Mouse (Mus musculus) macrophage (primary cell): Measurements from ENCODE around the gene Gm49387. TPM values are rescaled to one million over a fixed set of nuclear protein-coding genes. Genes with fewer than 3 reads are reported as not detected.

Experiments used
- H3K27ac ChIP-seq: fragments of 350-480 bp; formaldehyde crosslinking; 2 replicates; pipeline ENCODE4 v1.9.0; 2021
- H3K36me3 ChIP-seq: fragments of 350-480 bp; formaldehyde crosslinking; 2 replicates; pipeline ENCODE4 v1.9.0; 2021; ENCODE audit errors: inconsistent target
- H3K4me3 ChIP-seq: fragments of 350-480 bp; formaldehyde crosslinking; 2 replicates; pipeline ENCODE4 v1.9.0; 2021; ENCODE audit errors: inconsistent target
- H3K79me2 ChIP-seq: fragments of 350-480 bp; formaldehyde crosslinking; 2 replicates; pipeline ENCODE4 v1.9.0; 2021; ENCODE audit errors: inconsistent target
- WGBS: methylation state at CpG from one replicate; pipeline ENCODE4 v1.1.7; 2026; ENCODE audit warnings: inconsistent platforms; ENCODE audit not compliant: missing documents; 5-methylcytosine and 5-hydroxymethylcytosine counted together
- polyA plus RNA-seq: library from polyadenylated mRNA; stranded (reverse); fragments of 250-400 nt; gene quantifications from 3 replicates; pipeline ENCODE4 v1.2.4, GENCODE M21; 2018; ENCODE audit warnings: inconsistent platforms

The Gm49387 gene
- polyA plus RNA-seq, 1 experiment from 2014 or later: not detected

- 100% methylated on average over 3 of the region's 3 CpGs for WGBS
Observed at GRCm38 (mm10) chr14:31591243-31591642, 49.4 kb downstream of the Gm49387 start, which contains the start of gene Colq. Colq (minus strand) TSS chr14:31591343.

GRCm38 (mm10) chr14:31586451-31586850, 54.2 kb downstream of the Gm49387 start:
- Histone ChIP-seq H3K4me3 (no peak overlapping the region), H3K36me3 (no peaks in the 10 kb centered on the region), H3K27ac (no peak overlapping the region), H3K79me2 (no peaks in the 10 kb centered on the region)
- WGBS: 89% methylated on average over 8 of the region's 8 CpGs

More at GRCm38 (mm10) chr14:31591243-31591642, 49.4 kb downstream of the Gm49387 start, which contains the start of gene Colq:
- Histone ChIP-seq H3K36me3 (no peaks in the 10 kb centered on the region), H3K4me3 (no peak within 1 kb of the TSS), H3K79me2 (no peaks in the 10 kb centered on the region), H3K27ac (no peak within 1 kb of the TSS)

- Histone ChIP-seq H3K79me2 (no peaks in the 10 kb centered on the region), H3K4me3 (no peak overlapping the region), H3K36me3 (no peaks in the 10 kb centered on the region), H3K27ac (no peak overlapping the region)
- 44% methylated on average over 5 of the region's 9 CpGs for WGBS
Observed at GRCm38 (mm10) chr14:31583082-31583481, 57.6 kb downstream of the Gm49387 start.

GRCm38 (mm10) chr14:31577966-31578735, 62.5 kb downstream of the Gm49387 start:
- Histone ChIP-seq H3K4me3 (no peak overlapping the region), H3K27ac (no peak overlapping the region), H3K36me3 (no peaks in the 10 kb centered on the region), H3K79me2 (no peaks in the 10 kb centered on the region)
- 87% methylated on average over 9 of the region's 9 CpGs for WGBS

GRCm38 (mm10) chr14:31576846-31577697, 63.6 kb downstream of the Gm49387 start:
- Histone ChIP-seq H3K4me3 (no peak overlapping the region), H3K79me2 (no peaks in the 10 kb centered on the region), H3K27ac (no peak overlapping the region), H3K36me3 (no peaks in the 10 kb centered on the region)
- 41% methylated on average over 9 of the region's 10 CpGs for WGBS

- Histone ChIP-seq H3K27ac (no peak overlapping the region), H3K36me3 (no peaks in the 10 kb centered on the region), H3K79me2 (no peaks in the 10 kb centered on the region), H3K4me3 (no peak overlapping the region)
- WGBS: 89% methylated on average over 9 of the region's 9 CpGs
Observed at GRCm38 (mm10) chr14:31575866-31576265, 64.8 kb downstream of the Gm49387 start.

- WGBS: 92% methylated on average over 14 of the region's 18 CpGs
- Histone ChIP-seq H3K79me2 (no peaks in the 10 kb centered on the region), H3K27ac (no peak overlapping the region), H3K36me3 (no peaks in the 10 kb centered on the region), H3K4me3 (no peak overlapping the region)
Observed at GRCm38 (mm10) chr14:31574903-31575665, 65.6 kb downstream of the Gm49387 start.

GRCm38 (mm10) chr14:31572561-31573175, 68.0 kb downstream of the Gm49387 start:
- no peaks in the 10 kb centered on the region for H3K79me2 ChIP-seq
- WGBS: 55% methylated on average over 9 of the region's 9 CpGs
- no peak overlapping the region for H3K4me3 ChIP-seq
- no peaks in the 10 kb centered on the region for H3K36me3 ChIP-seq
- no peak overlapping the region for H3K27ac ChIP-seq

- 96% methylated on average over 5 of the region's 5 CpGs for WGBS
Observed at GRCm38 (mm10) chr14:31571419-31571818, 69.3 kb downstream of the Gm49387 start.

GRCm38 (mm10) chr14:31570131-31570951, 70.3 kb downstream of the Gm49387 start:
- no peak overlapping the region for H3K27ac ChIP-seq
- 65% methylated on average over 6 of the region's 6 CpGs for WGBS
- no peaks in the 10 kb centered on the region for H3K36me3 ChIP-seq
- H3K79me2 ChIP-seq: no peaks in the 10 kb centered on the region
- no peak overlapping the region for H3K4me3 ChIP-seq

More at GRCm38 (mm10) chr14:31571419-31571818, 69.3 kb downstream of the Gm49387 start:
- Histone ChIP-seq H3K4me3 (no peak overlapping the region), H3K79me2 (no peaks in the 10 kb centered on the region), H3K36me3 (no peaks in the 10 kb centered on the region), H3K27ac (no peak overlapping the region)

GRCm38 (mm10) chr14:31569151-31569631, 71.5 kb downstream of the Gm49387 start:
- H3K4me3 ChIP-seq: no peak overlapping the region
- 0 out of 2 replicates have a peak overlapping the region, but pooled peaks have one; percentile 4 for H3K27ac ChIP-seq
- H3K79me2 ChIP-seq: no peaks in the 10 kb centered on the region
- 1% methylated on average over 7 of the region's 7 CpGs for WGBS
- H3K36me3 ChIP-seq: no peaks in the 10 kb centered on the region

GRCm38 (mm10) chr14:31565478-31566212, 75.0 kb downstream of the Gm49387 start:
- Histone ChIP-seq H3K79me2 (no peaks in the 10 kb centered on the region), H3K4me3 (no peak overlapping the region), H3K27ac (no peak overlapping the region), H3K36me3 (no peaks in the 10 kb centered on the region)
- 100% methylated on average over 9 of the region's 9 CpGs for WGBS
